Mouse (Mus musculus) thymus, postnatal 10 days (tissue): Measurements from ENCODE around the gene 4930523C07Rik.

Experiments
- DNase-seq, 2 experiments: peaks; one replicate each; pipeline ENCODE4 v3.0.0; 2021; ENCODE audit warnings: low spot score in 2 of 2

Gene 4930523C07Rik

GRCm38 (mm10) chr1:160099659-160100302, 55.6 kb downstream of the 4930523C07Rik start:
- no peak for DNase-seq

- no peak for DNase-seq
These were observed 56.8 kb downstream of the 4930523C07Rik start for GRCm38 (mm10) chr1:160100996-160101395.

GRCm38 (mm10) chr1:160105426-160105825, 61.2 kb downstream of the 4930523C07Rik start:
- DNase-seq: no peak

- no peak for DNase-seq
These were observed 64.4 kb downstream of the 4930523C07Rik start for GRCm38 (mm10) chr1:160108604-160109003.

GRCm38 (mm10) chr1:160123957-160124356, 79.8 kb downstream of the 4930523C07Rik start:
- DNase-seq: no peak
